Mouse (Mus musculus) heart, embryonic 11.5 days (tissue): ENCODE measurements at regions not wholly inside any gene's neighbourhood (a gene's known extent, or its start where the extent isn't known, plus 50 kb on each side); places are given as distances from the start of the nearest gene placed in this dataset.

Source experiments
- ATAC-seq: fragments of 200-750 bp; cut with Nextera tagmentation; replicated peaks from 2 replicates; pipeline ENCODE4 v1.8.0; 2017; ENCODE audit warnings: moderate library complexity; ENCODE audit not compliant: insufficient number of reproducible peaks, low FRiP score, low TSS enrichment
- H3K27ac ChIP-seq: fragments of 300-500 bp; sonication (generic); 2 replicates; pipeline ENCODE4 v1.5.1; 2014; ENCODE audit warnings: mild to moderate bottlenecking, low read depth, low read length
- H3K27me3 ChIP-seq: fragments of 300-500 bp; sonication (generic); 2 replicates; pipeline ENCODE4 v1.6.1; 2014; ENCODE audit warnings: mild to moderate bottlenecking, low read length, mixed read lengths; ENCODE audit not compliant: control insufficient read depth, insufficient read depth
- H3K36me3 ChIP-seq: fragments of 300-500 bp; sonication (generic); 2 replicates; pipeline ENCODE4 v1.6.1; 2014; ENCODE audit warnings: mild to moderate bottlenecking, low read length, moderate library complexity, mixed read lengths; ENCODE audit not compliant: control insufficient read depth, insufficient read depth
- H3K4me1 ChIP-seq: fragments of 300-500 bp; sonication (generic); 2 replicates; pipeline ENCODE4 v1.6.1; 2014; ENCODE audit warnings: low read length; ENCODE audit not compliant: control insufficient read depth, insufficient read depth
- H3K4me2 ChIP-seq: fragments of 300-500 bp; sonication (generic); 2 replicates; pipeline ENCODE4 v1.6.1; 2014; ENCODE audit warnings: mild to moderate bottlenecking, moderate library complexity
- H3K4me3 ChIP-seq: fragments of 300-500 bp; sonication (generic); 2 replicates; pipeline ENCODE4 v1.5.1; 2014; ENCODE audit warnings: low read depth, low read length
- H3K9ac ChIP-seq: fragments of 300-500 bp; sonication (generic); 2 replicates; pipeline ENCODE4 v1.6.1; 2014; ENCODE audit warnings: mild to moderate bottlenecking, low read depth, low read length, moderate library complexity
- H3K9me3 ChIP-seq: fragments of 300-500 bp; sonication (generic); replicated peaks from 2 replicates; pipeline ENCODE4 v1.6.1; 2016; ENCODE audit warnings: low read length; ENCODE audit not compliant: control insufficient read depth
- WGBS: fragments of 180-500 bp; shearing (Covaris S2); extraction: QIAGEN DNeasy Blood & Tissue Kit; methylation state at CpG from one replicate; pipeline ENCODE4 v1.1.7; 2014; ENCODE audit not compliant: insufficient replicate concordance; 5-methylcytosine and 5-hydroxymethylcytosine counted together

GRCm38 (mm10) chr2:117743901-117744300 lies 367.8 kb upstream of the Thbs1 start:
- ATAC-seq: no peak
- peaks cover 5% of the 10 kb centered on the region; the same call in 1 of the 2 replicates for H3K4me1 ChIP-seq
- H3K9me3 ChIP-seq: no peaks in the 10 kb centered on the region
- H3K36me3 ChIP-seq: no peaks in the 10 kb centered on the region
- H3K27me3 ChIP-seq: no peaks in the 10 kb centered on the region
- H3K4me3 ChIP-seq: no peak overlapping the region
- no peak overlapping the region for H3K27ac ChIP-seq
- H3K9ac ChIP-seq: no peak overlapping the region
- WGBS: 71% methylated on average over 1 of the region's 1 CpGs
- H3K4me2 ChIP-seq: no peak overlapping the region

GRCm38 (mm10) chr2:117745767-117746166 lies 365.9 kb upstream of the Thbs1 start:
- WGBS: 49% methylated on average over 2 of the region's 2 CpGs

GRCm38 (mm10) chr2:117747136-117747535 lies 364.5 kb upstream of the Thbs1 start:
- Histone ChIP-seq H3K9me3 (no peaks in the 10 kb centered on the region), H3K36me3 (no peaks in the 10 kb centered on the region), H3K27me3 (no peaks in the 10 kb centered on the region), H3K27ac (no peak overlapping the region), H3K4me1 (peaks cover 5% of the 10 kb centered on the region; the same call in 1 of the 2 replicates), H3K4me2 (no peak overlapping the region), H3K9ac (no peak overlapping the region), H3K4me3 (no peak overlapping the region)
- WGBS: 81% methylated on average over 3 of the region's 3 CpGs
- ATAC-seq: no peak

More at GRCm38 (mm10) chr2:117745767-117746166, 365.9 kb upstream of the Thbs1 start:
- Histone ChIP-seq H3K4me2 (no peak overlapping the region), H3K36me3 (no peaks in the 10 kb centered on the region), H3K27ac (peak overlapping the region; percentile 29; the same call in 1 of the 2 replicates), H3K9ac (no peak overlapping the region), H3K9me3 (no peaks in the 10 kb centered on the region), H3K27me3 (no peaks in the 10 kb centered on the region), H3K4me3 (no peak overlapping the region), H3K4me1 (peaks cover 5% of the 10 kb centered on the region; the same call in 1 of the 2 replicates)
- no peak for ATAC-seq

- no peaks in the 10 kb centered on the region for H3K36me3 ChIP-seq
- ATAC-seq: no peak
- 49% methylated on average over 4 of the region's 4 CpGs for WGBS
- H3K9me3 ChIP-seq: no peaks in the 10 kb centered on the region
- no peaks in the 10 kb centered on the region for H3K27me3 ChIP-seq
- no peak overlapping the region for H3K4me3 ChIP-seq
- no peak overlapping the region for H3K9ac ChIP-seq
- peaks cover 5% of the 10 kb centered on the region; the same call in 1 of the 2 replicates for H3K4me1 ChIP-seq
- H3K4me2 ChIP-seq: no peak overlapping the region
- no peak overlapping the region for H3K27ac ChIP-seq
Observed at GRCm38 (mm10) chr2:117748892-117749291, 362.8 kb upstream of the Thbs1 start.

GRCm38 (mm10) chr2:117759491-117760013 lies 352.1 kb upstream of the Thbs1 start:
- H3K4me1 ChIP-seq: no peaks in the 10 kb centered on the region
- H3K36me3 ChIP-seq: no peaks in the 10 kb centered on the region
- H3K4me3 ChIP-seq: no peak overlapping the region
- no peaks in the 10 kb centered on the region for H3K9me3 ChIP-seq
- no peak overlapping the region for H3K4me2 ChIP-seq
- H3K27me3 ChIP-seq: no peaks in the 10 kb centered on the region
- H3K27ac ChIP-seq: no peak overlapping the region
- WGBS: 66% methylated on average over 1 of the region's 1 CpGs
- no peak overlapping the region for H3K9ac ChIP-seq
- ATAC-seq: no peak

- no peak overlapping the region for H3K4me3 ChIP-seq
- WGBS: 92% methylated on average over 1 of the region's 1 CpGs
- H3K9ac ChIP-seq: no peak overlapping the region
- no peak for ATAC-seq
- no peak overlapping the region for H3K27ac ChIP-seq
- no peaks in the 10 kb centered on the region for H3K4me1 ChIP-seq
- H3K4me2 ChIP-seq: no peak overlapping the region
- no peaks in the 10 kb centered on the region for H3K9me3 ChIP-seq
- H3K36me3 ChIP-seq: no peaks in the 10 kb centered on the region
- no peaks in the 10 kb centered on the region for H3K27me3 ChIP-seq
Observed at GRCm38 (mm10) chr2:117763631-117764030, 348.0 kb upstream of the Thbs1 start.

GRCm38 (mm10) chr2:117765572-117765971 lies 346.1 kb upstream of the Thbs1 start:
- Histone ChIP-seq H3K4me3 (no peak overlapping the region), H3K4me1 (no peaks in the 10 kb centered on the region), H3K27ac (no peak overlapping the region), H3K9ac (no peak overlapping the region), H3K27me3 (no peaks in the 10 kb centered on the region), H3K9me3 (no peaks in the 10 kb centered on the region), H3K36me3 (no peaks in the 10 kb centered on the region), H3K4me2 (no peak overlapping the region)
- no peak for ATAC-seq
- 68% methylated on average over 5 of the region's 5 CpGs for WGBS

- no peak overlapping the region for H3K9ac ChIP-seq
- 82% methylated on average over 3 of the region's 3 CpGs for WGBS
Observed at GRCm38 (mm10) chr2:117766450-117766849, 345.2 kb upstream of the Thbs1 start.

GRCm38 (mm10) chr2:117769402-117770114 lies 342.1 kb upstream of the Thbs1 start:
- Histone ChIP-seq H3K36me3 (no peaks in the 10 kb centered on the region), H3K9me3 (no peaks in the 10 kb centered on the region), H3K9ac (no peak overlapping the region), H3K4me3 (no peak overlapping the region), H3K4me2 (no peak overlapping the region), H3K27me3 (no peaks in the 10 kb centered on the region), H3K27ac (no peak overlapping the region), H3K4me1 (no peaks in the 10 kb centered on the region)
- 70% methylated on average over 7 of the region's 7 CpGs for WGBS
- ATAC-seq: no peak

More at GRCm38 (mm10) chr2:117766450-117766849, 345.2 kb upstream of the Thbs1 start:
- Histone ChIP-seq H3K36me3 (no peaks in the 10 kb centered on the region), H3K4me1 (no peaks in the 10 kb centered on the region), H3K27me3 (no peaks in the 10 kb centered on the region), H3K4me2 (no peak overlapping the region), H3K27ac (no peak overlapping the region), H3K9me3 (no peaks in the 10 kb centered on the region), H3K4me3 (no peak overlapping the region)
- no peak for ATAC-seq
